Mouse (Mus musculus): ENCODE measurements at regions not wholly inside any gene's neighbourhood (a gene's known extent, or its start where the extent isn't known, plus 50 kb on each side); places are given as distances from the start of the nearest gene placed in this dataset.

DNA sequence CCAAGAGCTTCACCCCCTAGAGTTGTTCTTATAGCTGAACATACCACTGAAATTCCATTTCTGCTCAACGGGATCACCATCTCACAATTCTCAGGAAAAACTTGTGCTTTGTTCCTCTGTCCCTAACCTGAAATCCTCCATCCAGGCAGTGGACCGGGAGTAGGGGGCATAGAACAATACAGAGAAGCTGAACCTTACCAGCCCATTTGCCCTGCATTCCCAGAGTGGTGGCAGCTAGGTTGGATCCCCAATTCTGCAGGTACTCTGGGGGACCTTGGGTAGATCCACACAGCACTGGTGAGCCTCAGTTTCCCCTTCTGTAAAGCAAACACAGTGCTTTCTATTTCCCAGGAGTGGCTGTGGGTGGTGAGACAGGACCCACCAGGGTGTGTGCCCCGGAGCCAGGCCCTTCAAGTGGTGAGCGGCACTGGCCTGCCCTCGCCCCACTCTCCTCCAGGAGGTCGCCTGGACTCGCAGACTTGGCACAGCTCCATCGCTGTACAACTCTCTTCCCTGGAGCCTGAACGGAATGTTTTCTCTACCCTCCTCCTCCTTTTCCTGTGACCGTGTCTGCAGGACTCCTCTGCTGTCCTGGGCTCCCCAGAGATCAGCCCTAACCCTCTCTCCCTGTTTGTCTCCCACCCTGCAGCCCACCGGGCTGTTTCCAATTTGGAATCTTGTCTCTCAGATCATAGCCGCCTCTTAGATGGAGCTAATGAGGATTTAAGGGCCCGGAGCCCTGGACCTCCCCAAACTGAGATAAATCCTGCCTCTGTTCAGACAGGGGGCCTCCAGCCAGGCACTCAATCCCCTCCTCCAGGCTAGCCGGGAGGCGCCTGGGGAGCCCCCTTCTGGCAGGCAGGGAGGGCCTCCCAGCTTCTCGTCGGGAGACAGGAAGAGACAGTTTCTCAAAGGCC is 52.3 kb upstream of the Cux1 start:
- DNase-seq (ENCODE audit: extremely low read depth, insufficient read length, low spot score), result no peak

DNA sequence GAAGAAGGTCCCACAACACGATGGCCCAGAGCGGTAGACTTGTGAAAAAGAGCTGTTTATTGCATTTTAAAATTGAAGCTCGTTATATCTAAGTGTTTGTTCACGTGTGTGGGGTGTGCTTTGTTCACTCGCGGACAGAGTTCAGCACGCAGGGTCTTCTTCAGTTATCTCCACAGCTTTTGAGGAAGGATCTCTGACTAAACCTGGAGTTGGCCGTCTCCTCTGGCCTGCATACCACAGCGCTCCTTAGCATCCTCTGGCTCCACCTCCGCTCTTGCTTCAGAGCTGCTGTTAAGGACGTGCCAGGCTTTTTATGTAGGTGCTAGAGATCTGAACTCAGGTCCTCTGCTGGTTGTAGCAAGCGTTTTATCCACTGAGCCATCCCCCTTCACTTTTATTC is 52.9 kb upstream of the Cux1 start:
- DNase-seq (ENCODE audit: extremely low read depth, insufficient read length, low spot score), result no peak

- no peak for DNase-seq (ENCODE audit: extremely low read depth, insufficient read length, low spot score)
These were observed 54.2 kb upstream of the Cux1 start for GRCm38 (mm10) chr5:136621336-136622125.

DNA sequence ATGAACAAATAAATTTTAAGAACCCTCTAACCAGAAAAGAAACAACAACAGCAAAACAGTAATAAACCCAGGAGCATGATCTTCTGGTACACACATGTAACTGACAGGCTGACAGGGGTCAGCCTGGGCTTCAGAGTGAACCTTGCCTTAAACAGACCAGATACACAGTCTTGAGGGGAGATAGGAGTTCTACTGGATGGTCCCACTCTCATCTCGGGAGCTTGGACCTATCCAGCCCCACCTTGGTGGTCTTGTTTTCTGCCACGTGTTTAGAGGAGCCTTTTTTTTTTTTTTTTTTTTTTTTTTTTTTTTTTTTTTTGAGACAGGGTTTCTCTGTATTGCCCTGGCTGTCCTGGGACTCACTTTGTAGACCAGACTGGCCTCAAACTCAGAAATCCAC is 54.9 kb upstream of the Cux1 start:
- no peak for DNase-seq (ENCODE audit: extremely low read depth, insufficient read length, low spot score)

DNA sequence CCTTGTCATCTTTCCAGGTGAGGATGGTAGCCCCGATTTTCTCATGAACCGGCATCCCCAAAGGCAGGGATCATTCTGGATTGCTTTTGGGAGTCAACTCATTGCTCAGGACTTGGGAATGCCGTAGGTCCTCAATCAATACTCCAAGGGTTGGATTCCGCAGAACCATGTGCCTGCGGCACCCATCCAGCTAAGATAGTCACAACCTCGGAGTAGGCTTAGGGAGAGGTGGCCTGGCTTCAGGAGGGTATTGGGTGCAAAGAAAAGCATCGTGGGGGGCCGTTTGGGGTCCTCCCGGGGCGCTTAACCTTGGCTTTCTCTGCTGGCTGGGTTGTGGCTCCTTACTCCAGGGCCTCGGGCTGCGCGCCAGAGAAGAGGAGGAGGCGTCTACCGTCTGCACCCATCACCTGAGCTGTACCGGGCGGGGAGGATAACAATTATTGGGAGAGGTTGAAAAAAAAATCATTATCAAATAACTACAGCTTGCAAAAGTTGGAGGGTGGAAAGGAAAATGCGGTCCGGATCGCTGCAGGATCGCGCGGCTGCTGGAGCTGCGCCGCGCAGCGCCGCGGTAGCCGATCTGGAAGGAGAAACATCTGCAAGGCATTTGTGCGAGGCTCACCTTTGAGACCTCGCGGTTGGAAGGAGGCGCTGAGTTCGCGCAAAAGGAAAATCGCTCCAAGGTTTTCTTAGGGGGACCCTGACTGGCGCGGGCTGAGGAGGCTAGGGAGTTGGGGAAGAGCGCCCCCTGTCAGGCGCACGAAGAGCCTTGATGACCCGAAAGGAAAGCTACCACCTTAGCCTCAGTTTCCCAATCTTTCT is 55.6 kb upstream of the Cux1 start:
- peak; percentile 87 for DNase-seq (ENCODE audit: extremely low read depth, insufficient read length, low spot score)

DNA sequence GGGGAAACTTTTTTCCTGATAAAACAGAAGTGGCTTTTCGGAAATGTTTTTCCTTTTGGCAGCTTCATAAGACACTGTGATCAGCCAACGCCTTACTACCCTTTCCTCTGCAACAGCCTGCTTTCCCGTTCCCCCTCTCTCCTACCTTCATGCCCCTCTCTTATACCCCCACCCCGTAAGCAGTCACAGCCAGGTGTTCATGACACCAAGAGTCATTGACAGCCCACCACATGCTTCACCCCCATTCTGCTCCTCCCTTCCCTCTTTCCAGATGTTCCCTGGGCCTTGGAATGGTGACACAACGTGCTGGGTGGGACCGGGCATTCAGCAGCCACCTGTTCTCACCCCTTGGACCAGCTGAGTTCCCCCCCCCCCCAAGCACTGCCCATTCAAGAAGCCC is 56.5 kb upstream of the Cux1 start:
- DNase-seq (ENCODE audit: extremely low read depth, insufficient read length, low spot score), result no peak

DNA sequence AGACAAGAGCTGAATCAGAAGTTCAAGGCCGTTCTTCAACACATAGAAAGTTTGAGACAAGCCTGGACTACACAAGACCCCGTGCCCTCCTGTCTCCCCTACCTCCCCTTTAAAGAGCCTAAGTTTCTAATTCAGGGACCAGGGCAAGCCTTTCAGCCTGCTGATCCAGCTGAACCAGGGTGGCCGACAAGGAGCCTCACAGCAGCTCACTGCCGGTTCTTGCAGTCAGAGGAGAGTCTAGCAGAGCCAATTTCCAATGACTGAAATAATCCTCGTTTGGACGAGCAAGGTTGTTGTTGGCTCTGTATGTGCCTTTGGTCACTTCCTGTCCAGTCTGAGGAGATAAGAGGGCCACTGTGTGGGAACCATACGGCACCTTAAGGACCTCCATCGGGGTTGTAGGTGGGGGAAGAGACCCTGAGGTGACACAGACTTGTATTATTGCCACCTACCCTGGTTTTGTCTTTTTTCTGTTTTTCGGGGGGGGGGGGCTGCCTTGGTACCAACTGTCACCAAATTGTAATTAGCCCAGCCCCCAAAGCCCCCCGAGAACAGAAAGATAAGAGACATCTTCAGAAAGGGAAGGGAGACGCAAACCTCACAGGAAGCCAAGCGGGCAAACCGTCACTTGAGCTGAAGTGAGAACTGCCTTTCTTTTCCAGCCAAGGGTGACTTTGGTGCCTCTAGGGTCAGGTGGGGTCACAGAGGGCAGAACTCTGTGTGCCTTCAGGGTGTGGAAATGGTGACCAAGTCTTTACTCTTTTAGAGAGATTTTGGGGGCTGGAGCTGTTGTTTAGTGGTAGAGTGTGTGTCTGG is 58.1 kb upstream of the Cux1 start:
- DNase-seq (ENCODE audit: extremely low read depth, insufficient read length, low spot score), result no peak

GRCm38 (mm10) chr5:136626142-136626771 is 59.0 kb upstream of the Cux1 start:
- DNase-seq (ENCODE audit: extremely low read depth, insufficient read length, low spot score), result no peak

- DNase-seq (ENCODE audit: extremely low read depth, insufficient read length, low spot score), result no peak
These were observed 59.6 kb upstream of the Cux1 start for GRCm38 (mm10) chr5:136626891-136627290.

GRCm38 (mm10) chr5:136627671-136628292 is 60.5 kb upstream of the Cux1 start:
- DNase-seq (ENCODE audit: extremely low read depth, insufficient read length, low spot score), result no peak

DNA sequence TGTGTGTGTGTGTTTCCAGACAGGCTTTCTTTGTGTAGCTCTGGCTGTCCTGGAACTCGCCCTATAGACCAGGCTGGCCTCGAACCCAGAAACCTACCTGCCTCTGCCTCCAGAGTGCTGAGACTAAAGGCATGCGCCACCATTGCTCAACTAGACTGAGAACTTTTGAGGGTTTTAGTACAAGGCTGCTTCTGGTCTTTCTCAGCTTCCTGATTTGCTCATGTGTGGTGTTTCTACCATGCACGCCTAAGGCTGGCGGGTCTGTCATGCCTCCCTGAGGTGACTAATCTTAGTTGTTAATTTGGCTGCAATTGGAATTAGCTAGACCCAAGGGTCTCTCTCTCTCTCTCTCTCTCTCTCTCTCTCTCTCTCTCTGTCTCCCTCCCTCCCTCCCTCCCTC is 61.2 kb upstream of the Cux1 start:
- DNase-seq (ENCODE audit: extremely low read depth, insufficient read length, low spot score), result no peak

GRCm38 (mm10) chr5:136632286-136632685 is 60.7 kb upstream of the Myl10 start:
- peak; percentile 81 for DNase-seq (ENCODE audit: extremely low read depth, insufficient read length, low spot score)

GRCm38 (mm10) chr5:136633901-136634300 is 59.0 kb upstream of the Myl10 start:
- no peak for DNase-seq (ENCODE audit: extremely low read depth, insufficient read length, low spot score)

- no peak for DNase-seq (ENCODE audit: extremely low read depth, insufficient read length, low spot score)
These were observed 57.8 kb upstream of the Myl10 start for GRCm38 (mm10) chr5:136635119-136635518.

- no peak for DNase-seq (ENCODE audit: extremely low read depth, insufficient read length, low spot score)
These were observed 56.5 kb upstream of the Myl10 start for GRCm38 (mm10) chr5:136636476-136636875.

DNA sequence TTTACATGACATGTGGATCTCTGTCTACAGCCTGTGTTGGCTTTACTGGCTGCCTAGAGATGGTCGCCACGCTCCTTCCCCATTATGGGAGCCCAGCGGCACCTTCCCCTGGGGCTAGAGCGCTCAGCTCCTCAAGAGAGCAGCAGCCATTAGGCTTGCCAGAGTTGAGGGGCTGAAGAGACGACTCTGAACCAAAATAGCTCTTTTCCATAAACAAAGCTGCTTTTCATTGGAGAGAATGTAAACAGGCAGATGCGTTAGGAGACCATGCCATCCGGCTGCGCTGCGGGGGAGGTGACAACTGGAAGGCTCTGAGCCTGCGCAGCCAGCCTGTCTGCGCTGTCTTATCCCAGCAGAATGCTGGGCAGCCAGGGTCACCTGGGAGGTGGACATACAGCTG is 55.1 kb upstream of the Myl10 start:
- no peak for DNase-seq (ENCODE audit: extremely low read depth, insufficient read length, low spot score)

DNA sequence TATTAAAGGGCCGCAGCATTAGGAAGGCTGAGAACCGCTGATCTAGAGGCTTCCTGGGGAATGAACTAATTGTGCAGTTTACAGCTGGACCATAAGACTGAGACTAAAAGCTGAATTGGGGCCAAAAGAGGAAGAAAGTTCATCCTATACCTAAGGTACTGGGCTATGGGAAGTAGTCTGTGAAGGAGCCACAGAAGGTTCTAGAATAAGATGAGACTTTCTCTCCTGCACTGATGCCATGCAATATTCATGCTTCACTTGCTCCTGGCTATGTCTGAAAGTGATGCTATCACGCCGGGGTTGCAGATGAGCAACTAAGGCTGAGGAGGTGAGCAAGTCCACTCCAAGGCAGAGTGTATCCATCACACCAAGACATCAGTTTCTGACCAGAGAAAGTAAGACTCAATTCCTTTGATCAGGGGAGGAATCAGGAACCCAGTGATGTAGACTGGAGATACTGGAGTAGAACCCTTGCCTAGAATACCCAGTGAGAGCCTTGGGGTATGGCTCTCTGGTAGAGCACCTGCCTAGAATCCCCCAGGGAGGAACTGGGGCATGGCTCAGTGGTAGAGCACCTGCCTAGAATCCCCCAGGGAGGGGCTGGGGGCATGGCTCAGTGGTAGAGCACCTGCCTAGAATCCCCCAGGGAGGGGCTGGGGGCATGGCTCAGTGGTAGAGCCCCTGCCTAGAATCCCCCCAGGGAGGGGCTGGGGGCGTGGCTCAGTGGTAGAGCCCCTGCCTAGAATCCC is 51.9 kb upstream of the Myl10 start:
- no peak for DNase-seq (ENCODE audit: extremely low read depth, insufficient read length, low spot score)

DNA sequence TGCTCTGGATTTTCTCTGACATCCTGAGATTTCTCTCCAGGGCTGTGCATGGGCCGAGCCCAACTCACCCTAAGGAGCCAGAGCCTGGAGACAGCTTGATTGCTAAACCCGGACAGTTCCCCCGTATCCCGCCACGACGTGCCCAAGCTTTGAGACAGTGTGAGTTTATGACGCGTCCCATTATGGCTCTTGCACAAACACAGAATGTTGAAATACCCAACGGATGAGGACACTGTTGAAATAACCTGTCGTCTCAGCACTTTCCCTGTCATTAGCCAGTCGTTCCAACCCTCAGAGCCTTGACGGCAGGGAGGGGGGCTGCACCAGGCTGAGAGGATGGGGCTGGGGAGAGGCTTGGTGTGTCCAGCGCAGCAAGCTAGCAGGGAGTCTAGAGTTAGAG is 50.7 kb upstream of the Myl10 start:
- DNase-seq (ENCODE audit: extremely low read depth, insufficient read length, low spot score), result no peak
